Mouse (Mus musculus) lung, postnatal 0 days (tissue): ENCODE results near the gene Tsc2.

Experiments used
- CTCF ChIP-seq: IDR thresholded peaks from 2 replicates; pipeline ENCODE4 v1.5.1; 2016; ENCODE audit warnings: antibody characterized with exemption, mild to moderate bottlenecking
- EP300 ChIP-seq: IDR thresholded peaks from 2 replicates; pipeline ENCODE4 v1.6.1; 2016; ENCODE audit warnings: antibody characterized with exemption, mild to moderate bottlenecking, control low read depth

GRCm38 (mm10) chr17:24676187-24676586 lies 43.8 kb upstream of the Tsc2 start:
- TF ChIP-seq CTCF, result peak; percentile 87
- TF ChIP-seq EP300, result no peak
